Mouse (Mus musculus) lung, postnatal 14 days (tissue): ENCODE data around the gene Ccdc60.

ENCODE experiments used
- DNase-seq: peaks from one replicate; pipeline ENCODE4 v3.0.0; 2021

The Ccdc60 gene

GRCm38 (mm10) chr5:116269212-116270145 is 19.3 kb downstream of the Ccdc60 start:
- DNase-seq, result no peak

GRCm38 (mm10) chr5:116262689-116263088 is 26.1 kb downstream of the Ccdc60 start:
- DNase-seq, result no peak

- DNase-seq, result peak; percentile 10
Measured at GRCm38 (mm10) chr5:116261944-116262343, 26.8 kb downstream of the Ccdc60 start.

- no peak for DNase-seq
Measured at GRCm38 (mm10) chr5:116260356-116260755, 28.4 kb downstream of the Ccdc60 start.

GRCm38 (mm10) chr5:116258321-116258860 is 30.4 kb downstream of the Ccdc60 start:
- DNase-seq, result no peak

- DNase-seq, result no peak
Measured at GRCm38 (mm10) chr5:116253914-116254313, 34.9 kb downstream of the Ccdc60 start.

GRCm38 (mm10) chr5:116252186-116252585 is 36.6 kb downstream of the Ccdc60 start:
- no peak for DNase-seq

GRCm38 (mm10) chr5:116246642-116247041 is 42.1 kb downstream of the Ccdc60 start:
- peak; percentile 29 for DNase-seq

GRCm38 (mm10) chr5:116244476-116244875 is 44.3 kb downstream of the Ccdc60 start:
- DNase-seq, result no peak

- DNase-seq, result no peak
Measured at GRCm38 (mm10) chr5:116243622-116244021, 45.2 kb downstream of the Ccdc60 start.

- peak; percentile 65 for DNase-seq
Measured at GRCm38 (mm10) chr5:116231841-116232643, 56.7 kb downstream of the Ccdc60 start.

GRCm38 (mm10) chr5:116228414-116228813 is 60.4 kb downstream of the Ccdc60 start:
- no peak for DNase-seq

GRCm38 (mm10) chr5:116224023-116224422 is 64.8 kb downstream of the Ccdc60 start:
- DNase-seq, result no peak

GRCm38 (mm10) chr5:116221916-116222315 is 66.9 kb downstream of the Ccdc60 start:
- no peak for DNase-seq

- no peak for DNase-seq
Measured at GRCm38 (mm10) chr5:116219288-116219687, 69.5 kb downstream of the Ccdc60 start.

- no peak for DNase-seq
Measured at GRCm38 (mm10) chr5:116212706-116213105, 76.1 kb downstream of the Ccdc60 start.

- no peak for DNase-seq
Measured at GRCm38 (mm10) chr5:116209378-116210091, 79.2 kb downstream of the Ccdc60 start.

- DNase-seq, result no peak
Measured at GRCm38 (mm10) chr5:116208741-116209368, 79.9 kb downstream of the Ccdc60 start.

GRCm38 (mm10) chr5:116202692-116203091 is 86.1 kb downstream of the Ccdc60 start:
- no peak for DNase-seq

GRCm38 (mm10) chr5:116194499-116194898 is 94.3 kb downstream of the Ccdc60 start:
- no peak for DNase-seq

GRCm38 (mm10) chr5:116192693-116193092 is 96.1 kb downstream of the Ccdc60 start:
- DNase-seq, result no peak

GRCm38 (mm10) chr5:116191596-116191995 is 97.2 kb downstream of the Ccdc60 start:
- no peak for DNase-seq
